Mouse (Mus musculus) E14TG2a.4 (cell line): Measurements from ENCODE around the gene Slc39a3.
A peak's percentile ranks its signal among the peaks of the same experiment; 100 is the strongest.
"Not testable (repeated sequence)": the region's sequence is repeated elsewhere in the genome, so short reads cannot be mapped to it uniquely, and the experiment has no call there.

ENCODE experiments used
- H3K27me3 ChIP-seq: 2 replicates; pipeline ENCODE4 v1.6.1; 2014; ENCODE audit warnings: low read length, control low read depth; ENCODE audit not compliant: insufficient read depth
- H3K36me3 ChIP-seq: 2 replicates; pipeline ENCODE4 v1.6.1; 2014; ENCODE audit warnings: low read length, control low read depth; ENCODE audit not compliant: insufficient read depth
- H3K4me1 ChIP-seq: replicated peaks from 2 replicates; pipeline ENCODE4 v1.6.1; 2014; ENCODE audit warnings: low read depth, low read length, control low read depth
- H3K4me3 ChIP-seq: replicated peaks from 2 replicates; pipeline ENCODE4 v1.5.1; 2014; ENCODE audit warnings: mild to moderate bottlenecking, low read length
- H3K9me3 ChIP-seq: 2 replicates; pipeline ENCODE4 v1.6.1; 2014; ENCODE audit warnings: low read length, control low read depth
- CTCF ChIP-seq: conservative IDR thresholded peaks from 2 replicates; pipeline ENCODE4 v1.5.1; 2014; ENCODE audit warnings: low read length
- NANOG ChIP-seq: IDR thresholded peaks from 2 replicates; pipeline ENCODE4 v1.6.1; 2014; ENCODE audit warnings: borderline replicate concordance, low read length, mixed read lengths
- POU5F1 ChIP-seq: IDR thresholded peaks from 2 replicates; pipeline ENCODE4 v1.6.1; 2014; ENCODE audit warnings: low read length, borderline replicate concordance

Slc39a3 gene

DNA sequence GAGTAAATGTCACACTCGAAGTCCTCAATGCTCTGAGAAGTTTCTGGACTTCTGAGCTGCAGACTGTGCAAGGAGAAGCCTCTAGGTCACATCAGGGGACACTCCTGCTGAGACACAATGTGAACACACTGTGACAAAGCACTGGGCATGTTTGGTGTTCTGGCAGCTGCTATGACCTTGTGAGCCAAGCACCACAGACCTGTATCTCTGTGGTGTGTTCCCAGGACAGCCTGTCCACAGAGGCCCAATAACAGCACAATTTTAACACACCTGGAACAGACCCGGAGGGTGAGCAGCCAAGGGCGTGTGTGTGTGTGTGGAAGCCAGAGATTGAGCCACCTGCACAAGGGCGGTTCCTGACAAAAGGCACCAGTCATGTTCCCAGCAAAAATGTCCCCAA, 42.6 kb downstream of the Slc39a3 start:
- peaks cover 35% of the 10 kb centered on the region for H3K27me3 ChIP-seq
- no peak overlapping the region; the same call in 1 of the 2 replicates for H3K4me3 ChIP-seq
- TF ChIP-seq NANOG (no peak), POU5F1 (no peak), CTCF (no peak)
- H3K36me3 ChIP-seq: no peaks in the 10 kb centered on the region
- no peaks in the 10 kb centered on the region for H3K9me3 ChIP-seq
- H3K4me1 ChIP-seq: peaks cover 44% of the 10 kb centered on the region

DNA sequence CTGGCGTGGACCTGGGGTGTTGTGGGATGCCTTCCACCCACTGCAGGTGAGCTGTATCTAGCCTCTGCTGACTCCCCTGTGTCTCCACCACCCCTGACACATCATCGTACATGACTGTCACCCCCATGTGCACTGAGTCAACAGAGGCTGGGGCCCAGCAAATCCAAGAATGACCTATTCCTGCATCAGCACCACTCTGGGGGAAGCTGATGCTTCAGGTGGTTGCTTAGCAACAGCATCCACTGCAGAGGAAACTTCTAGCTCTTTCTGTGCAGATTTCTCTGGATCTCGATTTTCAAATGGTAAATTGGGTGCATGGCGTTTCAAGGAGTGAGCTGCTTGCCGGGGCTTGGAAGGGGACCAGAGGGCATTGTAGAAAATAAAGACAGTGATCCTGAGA, 44.0 kb downstream of the Slc39a3 start:
- peaks cover 38% of the 10 kb centered on the region for H3K27me3 ChIP-seq
- H3K4me3 ChIP-seq: no peak overlapping the region
- H3K36me3 ChIP-seq: no peaks in the 10 kb centered on the region
- H3K4me1 ChIP-seq: peaks cover 37% of the 10 kb centered on the region
- no peaks in the 10 kb centered on the region for H3K9me3 ChIP-seq
- TF ChIP-seq CTCF: no peak
- TF ChIP-seq NANOG: no peak
- no peak for TF ChIP-seq POU5F1

DNA sequence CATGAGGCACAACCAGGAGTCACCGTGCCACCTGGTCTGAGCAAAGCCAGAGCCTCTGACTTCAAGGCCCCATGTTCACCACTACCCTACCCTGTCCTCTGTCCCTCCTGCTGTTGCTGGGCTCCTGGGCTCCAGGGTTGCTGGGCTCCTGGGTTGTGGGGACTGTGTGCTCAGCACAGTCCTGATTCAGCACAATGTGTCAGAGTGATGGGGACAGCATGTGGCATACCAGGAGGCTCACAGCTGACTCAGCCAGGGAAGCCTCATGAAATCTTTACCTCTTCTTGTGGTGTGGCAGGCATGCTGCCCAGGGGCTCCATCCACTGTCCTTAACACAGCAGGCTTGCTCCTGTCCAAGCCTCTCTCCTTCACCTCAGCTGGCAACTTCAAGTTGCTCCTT, 45.3 kb downstream of the Slc39a3 start:
- peaks cover 27% of the 10 kb centered on the region for H3K27me3 ChIP-seq
- no peaks in the 10 kb centered on the region for H3K36me3 ChIP-seq
- peaks cover 32% of the 10 kb centered on the region for H3K4me1 ChIP-seq
- TF ChIP-seq NANOG (no peak), CTCF (no peak), POU5F1 (no peak)
- H3K4me3 ChIP-seq: no peak overlapping the region
- H3K9me3 ChIP-seq: no peaks in the 10 kb centered on the region

DNA sequence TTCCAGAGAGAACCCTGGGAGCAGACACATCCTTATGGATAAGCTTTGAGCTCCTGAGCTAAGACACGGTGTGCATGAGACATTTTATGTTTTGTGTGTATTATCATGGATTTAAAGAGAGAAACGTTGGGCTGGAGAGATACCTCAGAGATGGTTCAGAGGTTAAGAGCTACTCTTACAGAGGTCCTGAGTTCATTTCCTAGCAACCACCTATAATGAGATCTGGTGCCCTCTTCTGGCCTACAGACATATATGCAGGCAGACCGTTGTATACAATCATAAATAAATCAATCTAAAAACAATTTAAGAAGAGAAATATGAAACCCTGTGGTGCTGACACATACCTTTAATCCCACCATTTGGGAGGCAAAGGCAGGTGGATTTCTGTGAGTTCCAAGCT, 46.2 kb downstream of the Slc39a3 start:
- H3K4me3 ChIP-seq: no peak overlapping the region
- H3K36me3 ChIP-seq: no peaks in the 10 kb centered on the region
- peaks cover 35% of the 10 kb centered on the region for H3K4me1 ChIP-seq
- no peaks in the 10 kb centered on the region for H3K9me3 ChIP-seq
- TF ChIP-seq NANOG (no peak), POU5F1 (no peak), CTCF (peak; percentile 54)
- peaks cover 35% of the 10 kb centered on the region for H3K27me3 ChIP-seq

DNA sequence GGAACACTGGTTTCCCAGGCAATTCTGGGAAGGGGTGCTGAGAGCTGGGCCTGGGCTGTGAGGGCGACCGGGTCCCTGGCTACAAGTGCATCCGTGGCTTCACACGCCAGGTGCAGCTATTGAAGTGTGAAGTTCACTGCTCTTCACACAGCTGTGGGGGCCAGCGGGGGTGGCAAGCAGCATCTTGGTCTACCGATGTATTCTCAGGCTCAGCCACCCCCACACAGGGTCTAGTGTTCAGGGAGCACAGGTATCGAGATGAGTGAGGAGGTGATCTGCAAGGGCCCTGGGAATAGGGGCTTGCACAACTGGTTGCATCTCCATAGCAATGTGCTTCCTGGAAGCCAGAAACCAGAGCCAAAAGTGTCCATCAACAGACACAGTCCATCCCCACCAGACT, 46.8 kb downstream of the Slc39a3 start:
- Histone ChIP-seq H3K4me1 (peaks cover 41% of the 10 kb centered on the region), H3K9me3 (no peaks in the 10 kb centered on the region), H3K36me3 (no peaks in the 10 kb centered on the region), H3K4me3 (no peak overlapping the region), H3K27me3 (peaks cover 41% of the 10 kb centered on the region)
- TF ChIP-seq POU5F1: no peak
- TF ChIP-seq NANOG: no peak
- TF ChIP-seq CTCF: no peak

GRCm38 (mm10) chr10:80989854-80990253, 47.4 kb downstream of the Slc39a3 start:
- not testable (repeated sequence) for H3K36me3 ChIP-seq, H3K4me3 ChIP-seq, H3K9me3 ChIP-seq
- Histone ChIP-seq H3K4me1 (peaks cover 43% of the 10 kb centered on the region), H3K27me3 (peaks cover 44% of the 10 kb centered on the region)

- Histone ChIP-seq H3K4me1 (peaks cover 39% of the 10 kb centered on the region), H3K36me3 (no peaks in the 10 kb centered on the region), H3K4me3 (no peak overlapping the region), H3K27me3 (peaks cover 43% of the 10 kb centered on the region), H3K9me3 (no peaks in the 10 kb centered on the region)
- no peak for TF ChIP-seq NANOG
- TF ChIP-seq CTCF: no peak
- no peak for TF ChIP-seq POU5F1
These were observed 47.8 kb downstream of the Slc39a3 start for GRCm38 (mm10) chr10:80989446-80989845.

DNA sequence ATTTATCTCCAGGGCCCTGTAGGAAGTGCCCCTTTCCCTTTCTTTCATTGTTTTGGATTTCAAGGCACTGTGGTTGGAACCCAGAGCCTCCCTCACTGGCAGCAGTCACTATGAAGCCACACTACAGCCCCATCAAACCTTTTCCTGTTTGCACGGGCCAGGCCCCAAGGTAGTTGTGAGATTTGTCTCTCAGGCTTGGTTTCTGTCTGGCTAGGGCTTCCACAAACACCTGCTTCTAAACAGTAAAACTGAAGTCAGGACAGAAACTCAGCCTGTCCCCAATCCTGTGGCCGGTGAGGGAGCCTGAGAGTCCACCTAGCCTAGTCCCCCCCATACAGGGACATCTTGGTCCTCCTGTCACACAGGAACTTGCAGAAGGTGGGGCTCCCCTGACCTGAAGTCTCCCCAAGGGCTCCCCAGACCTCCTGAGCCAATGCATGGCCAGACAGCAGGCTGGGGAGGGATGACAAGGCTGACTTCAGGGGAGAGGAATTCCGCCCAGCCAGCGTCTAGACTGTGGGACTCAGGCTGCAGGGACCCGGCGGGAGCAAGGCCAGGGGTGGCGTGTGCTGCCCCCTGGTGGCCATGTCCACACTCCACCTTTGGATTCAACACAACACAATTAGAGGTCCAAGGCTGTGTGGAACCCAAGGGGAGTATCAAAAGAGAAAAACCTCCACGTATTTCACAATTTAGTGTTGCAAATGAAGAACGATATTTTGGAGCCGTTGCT, 49.4 kb downstream of the Slc39a3 start:
- no peaks in the 10 kb centered on the region for H3K9me3 ChIP-seq
- H3K27me3 ChIP-seq: peaks cover 38% of the 10 kb centered on the region
- H3K4me1 ChIP-seq: peaks cover 37% of the 10 kb centered on the region
- no peaks in the 10 kb centered on the region for H3K36me3 ChIP-seq
- no peak overlapping the region for H3K4me3 ChIP-seq
- TF ChIP-seq POU5F1: no peak
- TF ChIP-seq CTCF: peak; percentile 74
- TF ChIP-seq NANOG: no peak

DNA sequence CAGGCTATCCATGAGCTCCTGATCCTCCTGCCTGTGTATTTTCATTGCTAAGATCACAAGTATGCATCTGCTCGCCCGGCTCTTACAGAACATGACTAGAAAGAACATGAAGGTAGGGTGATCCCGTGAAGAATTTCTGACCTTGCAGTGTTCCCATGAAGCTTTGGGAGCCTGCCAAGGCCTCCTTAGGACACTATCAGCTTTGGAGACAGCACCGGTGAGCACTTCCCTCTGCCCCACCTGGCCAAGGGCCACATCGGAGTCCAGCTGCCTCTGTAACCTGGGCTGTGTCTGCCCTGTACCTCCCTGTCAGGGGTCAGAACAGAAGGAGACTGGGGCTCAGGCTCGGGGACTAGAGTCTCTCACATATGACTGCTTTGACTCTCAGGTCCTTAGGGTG, 50.5 kb downstream of the Slc39a3 start:
- H3K27me3 ChIP-seq: peaks cover 34% of the 10 kb centered on the region
- no peak overlapping the region for H3K4me3 ChIP-seq
- peaks cover under 1% of the 10 kb centered on the region; the same call in 1 of the 2 replicates for H3K9me3 ChIP-seq
- no peak for TF ChIP-seq CTCF
- no peak for TF ChIP-seq POU5F1
- TF ChIP-seq NANOG: no peak
- H3K36me3 ChIP-seq: no peaks in the 10 kb centered on the region
- peaks cover 37% of the 10 kb centered on the region for H3K4me1 ChIP-seq
